Mouse (Mus musculus) layer of hippocampus, adult 9-10 months (tissue): ENCODE measurements around the gene BC034090.

Experiments used
- DNase-seq: peaks from one replicate; pipeline ENCODE4 v3.0.0; 2022; ENCODE audit warnings: low spot score

Gene BC034090

GRCm38 (mm10) chr1:155215066-155215764 lies 29.0 kb downstream of the BC034090 start:
- no peak for DNase-seq

- DNase-seq, result no peak
Observed at GRCm38 (mm10) chr1:155213912-155214311, 30.3 kb downstream of the BC034090 start.

GRCm38 (mm10) chr1:155212936-155213774 lies 31.1 kb downstream of the BC034090 start:
- DNase-seq, result no peak

- DNase-seq, result no peak
Observed at GRCm38 (mm10) chr1:155212493-155212892, 31.8 kb downstream of the BC034090 start.

GRCm38 (mm10) chr1:155212081-155212480 lies 32.2 kb downstream of the BC034090 start:
- no peak for DNase-seq

- DNase-seq, result no peak
Observed at GRCm38 (mm10) chr1:155211017-155211416, 33.2 kb downstream of the BC034090 start.

GRCm38 (mm10) chr1:155210011-155210763 lies 34.1 kb downstream of the BC034090 start:
- DNase-seq, result no peak

- no peak for DNase-seq
Observed at GRCm38 (mm10) chr1:155207859-155208258, 36.4 kb downstream of the BC034090 start.

- DNase-seq, result no peak
Observed at GRCm38 (mm10) chr1:155205822-155206660, 38.2 kb downstream of the BC034090 start.

- no peak for DNase-seq
Observed at GRCm38 (mm10) chr1:155205311-155205710, 38.9 kb downstream of the BC034090 start.

- no peak for DNase-seq
Observed at GRCm38 (mm10) chr1:155204560-155205162, 39.6 kb downstream of the BC034090 start.

- DNase-seq, result no peak
Observed at GRCm38 (mm10) chr1:155203954-155204353, 40.3 kb downstream of the BC034090 start.

- no peak for DNase-seq
Observed at GRCm38 (mm10) chr1:155203101-155203500, 41.1 kb downstream of the BC034090 start.

GRCm38 (mm10) chr1:155202472-155202871 lies 41.8 kb downstream of the BC034090 start:
- DNase-seq, result no peak

- no peak for DNase-seq
Observed at GRCm38 (mm10) chr1:155201914-155202313, 42.3 kb downstream of the BC034090 start.

- DNase-seq, result no peak
Observed at GRCm38 (mm10) chr1:155201373-155201879, 42.8 kb downstream of the BC034090 start.

- no peak for DNase-seq
Observed at GRCm38 (mm10) chr1:155200967-155201366, 43.3 kb downstream of the BC034090 start.

GRCm38 (mm10) chr1:155199522-155199921 lies 44.7 kb downstream of the BC034090 start:
- DNase-seq, result no peak

- DNase-seq, result no peak
Observed at GRCm38 (mm10) chr1:155196691-155197090, 47.6 kb downstream of the BC034090 start.

- no peak for DNase-seq
Observed at GRCm38 (mm10) chr1:155192805-155193368, 51.4 kb downstream of the BC034090 start.

GRCm38 (mm10) chr1:155191671-155192070 lies 52.6 kb downstream of the BC034090 start:
- DNase-seq, result no peak
